Mouse (Mus musculus) regulatory T cell (primary cell): Measurements from ENCODE around the gene Psmb9.
"Not testable (repeated sequence)": the region's sequence is repeated elsewhere in the genome, so short reads cannot be mapped to it uniquely, and the experiment has no call there.

Experiments
- in situ Hi-C: fragments of 300-600 bp; cut with MboI, MseI; formaldehyde crosslinking; loops from one replicate; pipeline ENCODE4 v1.15.1; 2025; ENCODE audit warnings: high pct_unique_total_duplicates

The Psmb9 gene

GRCm38 (mm10) chr17:34187261-34187916, at the start of gene Psmb9, which contains the start of gene Tap1:
Psmb9 (minus strand) TSS chr17:34187764.
Tap1 (plus strand) TSS chr17:34187553.
- in situ Hi-C loops, result no loop called here

GRCm38 (mm10) chr17:34236691-34237090, 49.1 kb upstream of the Psmb9 start:
- in situ Hi-C loops, result loop anchor here (5.0 kb wide), 1 partner anchor 64 kb away; no protein-coding TSS in a partner anchor

GRCm38 (mm10) chr17:34234926-34235325, 47.4 kb upstream of the Psmb9 start:
- in situ Hi-C loops, result loop anchor here (5.0 kb wide), 1 partner anchor 63 kb away; no protein-coding TSS in a partner anchor

GRCm38 (mm10) chr17:34232021-34232420, 44.5 kb upstream of the Psmb9 start:
- in situ Hi-C loops, result not testable (repeated sequence)

GRCm38 (mm10) chr17:34230971-34231370, 43.4 kb upstream of the Psmb9 start:
- in situ Hi-C loops, result not testable (repeated sequence)

- in situ Hi-C loops, result not testable (repeated sequence)
Measured at GRCm38 (mm10) chr17:34225911-34226310, 38.3 kb upstream of the Psmb9 start.

GRCm38 (mm10) chr17:34225426-34225825, 37.9 kb upstream of the Psmb9 start:
- in situ Hi-C loops, result no loop called here

GRCm38 (mm10) chr17:34224816-34225215, 37.3 kb upstream of the Psmb9 start:
- in situ Hi-C loops, result no loop called here

GRCm38 (mm10) chr17:34220401-34220800, 32.8 kb upstream of the Psmb9 start:
- in situ Hi-C loops, result not testable (repeated sequence)

GRCm38 (mm10) chr17:34219801-34220200, 32.2 kb upstream of the Psmb9 start:
- in situ Hi-C loops, result not testable (repeated sequence)

- in situ Hi-C loops, result not testable (repeated sequence)
Measured at GRCm38 (mm10) chr17:34219096-34219495, 31.5 kb upstream of the Psmb9 start.

- in situ Hi-C loops, result no loop called here
Measured at GRCm38 (mm10) chr17:34218675-34219074, 31.1 kb upstream of the Psmb9 start.

GRCm38 (mm10) chr17:34217986-34218385, 30.4 kb upstream of the Psmb9 start:
- in situ Hi-C loops, result no loop called here

GRCm38 (mm10) chr17:34217216-34217928, 29.8 kb upstream of the Psmb9 start:
- in situ Hi-C loops, result no loop called here

GRCm38 (mm10) chr17:34215176-34215575, 27.6 kb upstream of the Psmb9 start:
- in situ Hi-C loops, result no loop called here

- in situ Hi-C loops, result loop anchor here (5.0 kb wide), 2 partner anchors 33 to 42 kb away; no protein-coding TSS in a partner anchor
Measured at GRCm38 (mm10) chr17:34213936-34214335, 26.4 kb upstream of the Psmb9 start.

- in situ Hi-C loops, result loop anchor here (5.0 kb wide), 2 partner anchors 35 to 40 kb away; no protein-coding TSS in a partner anchor
Measured at GRCm38 (mm10) chr17:34211746-34212365, 24.3 kb upstream of the Psmb9 start.

GRCm38 (mm10) chr17:34210599-34210998, 23.0 kb upstream of the Psmb9 start:
- in situ Hi-C loops, result loop anchor here (5.0 kb wide), 2 partner anchors 37 to 38 kb away; no protein-coding TSS in a partner anchor

GRCm38 (mm10) chr17:34209680-34210079, 22.1 kb upstream of the Psmb9 start:
- in situ Hi-C loops, result loop anchor here (5.0 kb wide), 2 partner anchors 37 to 38 kb away; no protein-coding TSS in a partner anchor

- in situ Hi-C loops, result no loop called here
Measured at GRCm38 (mm10) chr17:34208421-34208820, 20.9 kb upstream of the Psmb9 start.

GRCm38 (mm10) chr17:34207866-34208265, 20.3 kb upstream of the Psmb9 start:
- in situ Hi-C loops, result no loop called here

GRCm38 (mm10) chr17:34207456-34207855, 19.9 kb upstream of the Psmb9 start:
- in situ Hi-C loops, result no loop called here
